Mouse (Mus musculus) embryo, embryonic 9.5 days (tissue): Measurements from ENCODE around the gene Cyp3a44.
"Not testable (repeated sequence)": the region's sequence is repeated elsewhere in the genome, so short reads cannot be mapped to it uniquely, and the experiment has no call there.

Source experiments
- DNase-seq: peaks from one replicate; pipeline ENCODE4 v3.0.0-alpha.2; 2017; ENCODE audit errors: extremely low spot score

The Cyp3a44 gene

DNA sequence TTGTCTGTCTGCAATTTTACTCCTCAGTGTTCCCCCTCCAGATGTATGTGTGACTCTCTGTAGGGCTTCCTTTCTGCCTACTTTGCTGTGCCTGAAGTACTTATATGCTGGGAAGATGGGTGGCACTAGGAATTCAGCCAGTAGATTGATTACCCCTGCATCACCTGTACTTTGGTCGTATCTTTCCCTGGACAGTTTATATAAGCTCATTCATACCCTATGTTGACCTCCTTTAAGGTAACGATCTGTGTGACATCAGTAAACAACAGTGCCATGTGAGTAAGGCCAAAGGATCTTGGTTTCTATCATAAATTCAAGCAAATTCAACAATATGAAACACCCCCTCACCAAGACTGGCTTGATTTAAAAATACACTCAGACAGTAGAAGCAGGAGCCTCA is at the start of gene Cyp3a44:
Cyp3a44 (minus strand) TSS at position 79 of the 400 bp plus-strand sequence.
- DNase-seq = not testable (repeated sequence)

- not testable (repeated sequence) for DNase-seq
Observed at GRCm38 (mm10) chr5:145800229-145800628, 5.4 kb downstream of the Cyp3a44 start.

- not testable (repeated sequence) for DNase-seq
Observed at GRCm38 (mm10) chr5:145793232-145793631, 12.4 kb downstream of the Cyp3a44 start.

GRCm38 (mm10) chr5:145737512-145737911 is 68.2 kb downstream of the Cyp3a44 start:
- DNase-seq = not testable (repeated sequence)
